Mouse (Mus musculus): ENCODE results near the gene Ptprd.

DNA sequence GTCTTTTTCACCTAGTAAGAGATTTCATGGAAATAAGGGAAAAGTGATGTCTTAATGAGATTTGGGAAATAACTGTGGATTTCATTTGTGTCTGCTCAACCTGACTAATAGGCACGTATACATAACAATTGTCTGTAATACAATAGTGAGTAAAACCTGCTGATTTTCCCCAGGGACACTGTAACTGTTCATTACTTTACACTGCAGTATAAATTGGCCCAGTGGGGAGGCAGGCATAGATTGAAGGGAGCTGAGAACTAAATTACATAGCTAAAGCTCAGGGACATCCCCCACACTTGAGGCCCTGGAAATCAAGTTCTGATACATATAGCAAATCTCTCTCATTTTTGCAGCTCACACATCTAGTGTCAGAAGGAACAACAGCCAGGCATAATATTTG lies 209.7 kb downstream of the Ptprd start:
- TF ChIP-seq EP300 (optimal IDR thresholded peaks at IDR 0.05) (no peak), CTCF (IDR thresholded peaks at IDR 0.05; ENCODE audit: low read depth) (no peak)

Data from stomach, postnatal 0 days (tissue).